Mouse (Mus musculus): Measurements from ENCODE around the gene Arfgef3. TPM values are rescaled to one million over a fixed set of nuclear protein-coding genes. Genes with fewer than 3 reads are reported as not detected.

Gene Arfgef3
- polyA plus RNA-seq (2016; fragmentation: Nextera tagmentation; extraction: Ambion mirVana), result 0.41 and 0.62 TPM in 2 replicates

- DNase-seq (ENCODE audit: extremely low spot score, low spot score), result peak; percentile 48
- WGBS, result 2% methylated on average over 50 of the region's 50 CpGs
- peaks cover 14% of the 10 kb centered on the region for H3K4me1 ChIP-seq
- H3K4me3 ChIP-seq, result peak within 1 kb of the TSS; percentile 68
- H3K36me3 ChIP-seq (replicated peaks), result no peaks in the 10 kb centered on the region
- H3K27me3 ChIP-seq (ENCODE audit: poor library complexity, severe bottlenecking), result peaks cover 39% of the 10 kb centered on the region
- no peaks in the 10 kb centered on the region for H3K9me3 ChIP-seq
- H3K27ac ChIP-seq, result peak within 1 kb of the TSS; percentile 81
These were observed at the start of gene Arfgef3 for GRCm38 (mm10) chr10:18743286-18744142. TSS of gene Arfgef3 (minus strand) at chr10:18743949.

GRCm38 (mm10) chr10:18790063-18790462 is 46.3 kb upstream of the Arfgef3 start:
- Histone ChIP-seq H3K36me3 (replicated peaks) (no peaks in the 10 kb centered on the region), H3K9me3 (no peaks in the 10 kb centered on the region), H3K27me3 (ENCODE audit: poor library complexity, severe bottlenecking) (no peaks in the 10 kb centered on the region), H3K27ac (no peak overlapping the region), H3K4me3 (no peak overlapping the region), H3K4me1 (no peaks in the 10 kb centered on the region)
- WGBS, result 88% methylated on average over 4 of the region's 4 CpGs
- no peak for DNase-seq (ENCODE audit: extremely low spot score, low spot score)

- H3K27me3 ChIP-seq (ENCODE audit: poor library complexity, severe bottlenecking), result no peaks in the 10 kb centered on the region
- no peaks in the 10 kb centered on the region for H3K9me3 ChIP-seq
- no peak overlapping the region for H3K4me3 ChIP-seq
- no peaks in the 10 kb centered on the region for H3K4me1 ChIP-seq
- 71% methylated on average over 1 of the region's 1 CpGs for WGBS
- H3K27ac ChIP-seq, result no peak overlapping the region
- DNase-seq (ENCODE audit: extremely low spot score, low spot score), result no peak
- H3K36me3 ChIP-seq (replicated peaks), result no peaks in the 10 kb centered on the region
These were observed 44.9 kb upstream of the Arfgef3 start for GRCm38 (mm10) chr10:18788601-18789000.

DNA sequence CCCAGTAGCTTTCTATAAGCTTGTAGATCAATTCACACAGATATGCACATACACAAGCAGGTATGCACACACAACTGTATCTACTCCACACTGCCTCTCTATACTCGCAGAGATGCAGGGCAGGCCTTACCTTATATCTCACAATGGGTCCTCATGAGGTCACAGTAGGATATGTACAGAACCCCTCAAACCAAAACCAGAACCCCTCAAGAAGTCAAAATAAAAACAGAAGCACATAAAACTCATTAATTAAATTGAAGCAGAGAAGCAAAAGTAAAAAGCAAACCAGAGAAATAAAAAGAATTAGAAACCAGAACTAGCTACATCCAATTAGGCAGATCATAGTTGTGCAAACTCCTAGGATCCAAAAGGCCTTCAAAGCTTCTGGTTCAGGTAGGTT is 42.9 kb upstream of the Arfgef3 start, which contains the start of gene Gm4922:
Gene Gm4922 (minus strand): TSS at position 101 of the 400 bp plus-strand sequence.
- H3K9me3 ChIP-seq, result no peaks in the 10 kb centered on the region
- 95% methylated on average over 1 of the region's 1 CpGs for WGBS
- H3K27me3 ChIP-seq (ENCODE audit: poor library complexity, severe bottlenecking), result no peaks in the 10 kb centered on the region
- no peaks in the 10 kb centered on the region for H3K36me3 ChIP-seq (replicated peaks)
- no peak for DNase-seq (ENCODE audit: extremely low spot score, low spot score)
- no peaks in the 10 kb centered on the region for H3K4me1 ChIP-seq
- H3K4me3 ChIP-seq, result no peak within 1 kb of the TSS
- H3K27ac ChIP-seq, result no peak within 1 kb of the TSS

DNA sequence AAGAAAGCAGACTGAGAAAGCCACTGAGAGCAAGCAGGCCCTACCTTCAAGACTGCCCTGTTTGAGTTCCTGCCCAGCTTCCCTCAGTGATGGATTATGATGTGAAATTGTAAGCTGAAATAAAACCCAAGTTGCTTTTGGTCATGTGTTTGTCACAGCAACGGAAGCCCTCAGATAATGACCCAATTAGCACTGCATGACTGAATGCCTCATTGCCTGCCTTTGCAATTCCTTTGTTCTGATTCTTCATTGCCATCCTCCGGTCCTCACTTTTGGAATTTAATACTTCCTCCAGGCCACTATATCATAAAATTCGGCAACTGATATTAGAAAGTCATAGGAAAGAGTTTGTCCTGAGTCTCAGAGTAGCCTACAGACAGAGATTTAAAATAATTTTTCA is 33.8 kb upstream of the Arfgef3 start:
- Histone ChIP-seq H3K36me3 (replicated peaks) (no peaks in the 10 kb centered on the region), H3K27me3 (ENCODE audit: poor library complexity, severe bottlenecking) (no peaks in the 10 kb centered on the region), H3K9me3 (no peaks in the 10 kb centered on the region), H3K4me3 (no peak overlapping the region), H3K4me1 (peaks cover 7% of the 10 kb centered on the region), H3K27ac (no peak overlapping the region)
- no peak for DNase-seq (ENCODE audit: extremely low spot score, low spot score)
- WGBS, result 50% methylated on average over 3 of the region's 3 CpGs

- H3K4me3 ChIP-seq, result no peak overlapping the region
These were observed 28.9 kb upstream of the Arfgef3 start for GRCm38 (mm10) chr10:18772537-18773179.

GRCm38 (mm10) chr10:18769909-18770308 is 26.2 kb upstream of the Arfgef3 start:
- no peaks in the 10 kb centered on the region for H3K4me1 ChIP-seq
- DNase-seq (ENCODE audit: extremely low spot score, low spot score), result no peak
- 60% methylated on average over 5 of the region's 5 CpGs for WGBS
- H3K27ac ChIP-seq, result no peak overlapping the region
- H3K27me3 ChIP-seq (ENCODE audit: poor library complexity, severe bottlenecking), result no peaks in the 10 kb centered on the region
- H3K4me3 ChIP-seq, result no peak overlapping the region
- H3K36me3 ChIP-seq (replicated peaks), result no peaks in the 10 kb centered on the region
- H3K9me3 ChIP-seq, result no peaks in the 10 kb centered on the region

More at GRCm38 (mm10) chr10:18772537-18773179, 28.9 kb upstream of the Arfgef3 start:
- H3K27ac ChIP-seq, result no peak overlapping the region
- 84% methylated on average over 4 of the region's 4 CpGs for WGBS
- H3K4me1 ChIP-seq, result peaks cover 6% of the 10 kb centered on the region
- H3K9me3 ChIP-seq, result no peaks in the 10 kb centered on the region
- no peaks in the 10 kb centered on the region for H3K36me3 ChIP-seq (replicated peaks)
- no peak for DNase-seq (ENCODE audit: extremely low spot score, low spot score)
- no peaks in the 10 kb centered on the region for H3K27me3 ChIP-seq (ENCODE audit: poor library complexity, severe bottlenecking)

DNA sequence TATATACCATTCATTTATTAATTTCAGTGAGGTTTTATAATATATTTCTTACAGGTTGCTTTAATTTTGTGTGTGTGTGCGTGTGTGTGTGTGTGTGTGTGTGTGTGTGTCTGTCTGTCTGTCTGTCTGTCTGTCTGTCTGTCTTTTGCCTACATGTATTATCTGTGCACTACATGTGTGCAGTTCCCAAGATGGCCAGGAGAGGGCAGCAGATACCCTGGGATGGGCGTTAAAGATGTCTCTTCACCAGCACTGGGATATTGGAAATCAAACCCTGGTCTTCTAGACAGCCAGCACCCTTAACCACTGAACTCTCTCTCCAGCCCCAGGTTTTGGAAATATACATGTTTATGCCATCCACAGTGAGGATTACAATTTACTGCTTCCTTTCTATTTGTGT is 16.5 kb upstream of the Arfgef3 start:
- DNase-seq (ENCODE audit: extremely low spot score, low spot score), result peak; percentile 67
- H3K9me3 ChIP-seq, result 0 out of 2 replicates have a peak, but pooled peaks cover 3% of the 10 kb centered on the region
- H3K4me3 ChIP-seq, result no peak overlapping the region
- no peak overlapping the region for H3K27ac ChIP-seq
- H3K36me3 ChIP-seq (replicated peaks), result no peaks in the 10 kb centered on the region
- no peaks in the 10 kb centered on the region for H3K4me1 ChIP-seq
- WGBS, result 32% methylated on average over 2 of the region's 2 CpGs
- H3K27me3 ChIP-seq (ENCODE audit: poor library complexity, severe bottlenecking), result no peaks in the 10 kb centered on the region

GRCm38 (mm10) chr10:18750057-18750456 is 6.3 kb upstream of the Arfgef3 start:
- no peak overlapping the region for H3K27ac ChIP-seq
- peaks cover 5% of the 10 kb centered on the region; the same call in 1 of the 2 replicates for H3K27me3 ChIP-seq (ENCODE audit: poor library complexity, severe bottlenecking)
- H3K4me3 ChIP-seq, result no peak overlapping the region
- no peaks in the 10 kb centered on the region for H3K36me3 ChIP-seq (replicated peaks)
- H3K9me3 ChIP-seq, result no peaks in the 10 kb centered on the region
- DNase-seq (ENCODE audit: extremely low spot score, low spot score), result no peak
- WGBS, result 82% methylated on average over 4 of the region's 4 CpGs
- H3K4me1 ChIP-seq, result no peaks in the 10 kb centered on the region

DNA sequence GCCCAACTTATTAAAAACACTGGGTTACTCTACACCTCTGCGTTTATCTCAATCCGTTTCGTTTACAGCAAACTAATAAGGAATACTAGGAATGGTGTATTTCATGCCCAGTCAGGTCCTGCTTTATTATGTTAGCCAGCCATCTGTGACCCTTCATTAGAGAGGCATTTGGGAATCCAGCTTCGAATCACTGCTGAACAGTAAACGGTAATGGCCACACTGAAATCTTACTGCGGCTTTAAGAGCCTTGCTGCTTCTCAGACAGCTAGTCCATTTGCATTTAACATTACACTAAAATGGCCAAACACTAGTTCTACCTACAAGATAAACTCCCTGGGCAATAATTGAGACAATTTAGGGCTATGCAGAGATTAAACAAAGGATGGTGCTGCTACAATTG is 1.7 kb downstream of the Arfgef3 start:
- DNase-seq (ENCODE audit: extremely low spot score, low spot score), result no peak
- Histone ChIP-seq H3K9me3 (no peaks in the 10 kb centered on the region), H3K27ac (no peak overlapping the region), H3K4me1 (peaks cover 14% of the 10 kb centered on the region), H3K27me3 (ENCODE audit: poor library complexity, severe bottlenecking) (peaks cover 39% of the 10 kb centered on the region), H3K36me3 (replicated peaks) (no peaks in the 10 kb centered on the region), H3K4me3 (no peak overlapping the region)
- 88% methylated on average over 6 of the region's 6 CpGs for WGBS

- Histone ChIP-seq H3K4me1 (peaks cover 14% of the 10 kb centered on the region), H3K27ac (no peak overlapping the region), H3K4me3 (no peak overlapping the region), H3K27me3 (ENCODE audit: poor library complexity, severe bottlenecking) (peaks cover 39% of the 10 kb centered on the region), H3K9me3 (no peaks in the 10 kb centered on the region), H3K36me3 (replicated peaks) (no peaks in the 10 kb centered on the region)
- no peak for DNase-seq (ENCODE audit: extremely low spot score, low spot score)
- WGBS, result 86% methylated on average over 8 of the region's 8 CpGs
These were observed 2.7 kb downstream of the Arfgef3 start for GRCm38 (mm10) chr10:18741024-18741423.

GRCm38 (mm10) chr10:18728548-18728947 is 15.2 kb downstream of the Arfgef3 start:
- no peaks in the 10 kb centered on the region for H3K9me3 ChIP-seq
- WGBS, result 90% methylated on average over 1 of the region's 1 CpGs
- no peak for DNase-seq (ENCODE audit: extremely low spot score, low spot score)
- no peaks in the 10 kb centered on the region for H3K36me3 ChIP-seq (replicated peaks)
- H3K27ac ChIP-seq, result no peak overlapping the region
- no peak overlapping the region for H3K4me3 ChIP-seq
- H3K27me3 ChIP-seq (ENCODE audit: poor library complexity, severe bottlenecking), result no peaks in the 10 kb centered on the region
- no peaks in the 10 kb centered on the region for H3K4me1 ChIP-seq

- no peak overlapping the region for H3K4me3 ChIP-seq
- H3K27ac ChIP-seq, result no peak overlapping the region
- 94% methylated on average over 4 of the region's 4 CpGs for WGBS
- H3K9me3 ChIP-seq, result no peaks in the 10 kb centered on the region
- H3K4me1 ChIP-seq, result no peaks in the 10 kb centered on the region
- DNase-seq (ENCODE audit: extremely low spot score, low spot score), result no peak
- no peaks in the 10 kb centered on the region for H3K36me3 ChIP-seq (replicated peaks)
- no peaks in the 10 kb centered on the region for H3K27me3 ChIP-seq (ENCODE audit: poor library complexity, severe bottlenecking)
These were observed 32.3 kb downstream of the Arfgef3 start for GRCm38 (mm10) chr10:18711436-18711835.
